Mouse (Mus musculus) MEL (cell line): ENCODE results near the gene Oxnad1.

Experiments
- CHD1 ChIP-seq: IDR thresholded peaks from 2 replicates; pipeline ENCODE4 v1.6.1; 2012; ENCODE audit warnings: low read depth, mild to moderate bottlenecking, inconsistent platforms, low read length, improper control_type of control experiment
- CTCF ChIP-seq, 3 experiments: IDR thresholded peaks in 2 of 3; conservative IDR thresholded peaks in 1 of 3; 2 replicates each; pipeline ENCODE4 v1.5.1; 2011 to 2012; ENCODE audit warnings: low read length in 3 of 3, low read depth in 2 of 3, mild to moderate bottlenecking in 2 of 3, improper control_type of control experiment in 1 of 3, inconsistent platforms in 1 of 3, mixed read lengths in 1 of 3, moderate library complexity in 1 of 3; ENCODE audit not compliant: control insufficient read depth in 1 of 3, insufficient read depth in 1 of 3, poor library complexity in 1 of 3, severe bottlenecking in 1 of 3
- E2F4 ChIP-seq: IDR thresholded peaks from 2 replicates; pipeline ENCODE4 v1.6.1; 2011; ENCODE audit warnings: low read depth, low read length, improper control_type of control experiment, borderline replicate concordance
- GATA1 ChIP-seq: IDR thresholded peaks from 2 replicates; pipeline ENCODE4 v1.6.1; 2011; ENCODE audit warnings: low read depth, low read length, improper control_type of control experiment
- HCFC1 ChIP-seq: IDR thresholded peaks from 2 replicates; pipeline ENCODE4 v1.6.1; 2012; ENCODE audit warnings: low read depth, mild to moderate bottlenecking, inconsistent platforms, low read length, improper control_type of control experiment, moderate library complexity
- KAT2A ChIP-seq: conservative IDR thresholded peaks from 2 replicates; pipeline ENCODE4 v1.6.1; 2012; ENCODE audit warnings: low read depth, low read length, improper control_type of control experiment, inconsistent platforms
- MAX ChIP-seq: IDR thresholded peaks from 2 replicates; pipeline ENCODE4 v1.6.1; 2011; ENCODE audit warnings: low read length, improper control_type of control experiment
- POLR2A ChIP-seq, 2 experiments: IDR thresholded peaks; 2 replicates each; pipeline ENCODE4 v1.6.1; 2011 to 2012; ENCODE audit warnings: low read length in 2 of 2, mild to moderate bottlenecking in 2 of 2, control low read depth in 1 of 2, improper control_type of control experiment in 1 of 2, low read depth in 1 of 2, moderate library complexity in 1 of 2; ENCODE audit not compliant: control insufficient read depth in 1 of 2, insufficient read depth in 1 of 2, poor library complexity in 1 of 2
- POLR2AphosphoS2 ChIP-seq: IDR thresholded peaks from 2 replicates; pipeline ENCODE4 v1.6.1; 2011; ENCODE audit warnings: low read length, improper control_type of control experiment
- RAD21 ChIP-seq: IDR thresholded peaks from 2 replicates; pipeline ENCODE4 v1.6.1; 2011; ENCODE audit warnings: mild to moderate bottlenecking, low read depth, low read length, improper control_type of control experiment
- SMC3 ChIP-seq: IDR thresholded peaks from 2 replicates; pipeline ENCODE4 v1.6.1; 2011; ENCODE audit warnings: low read depth, low read length, improper control_type of control experiment
- USF1 ChIP-seq: IDR thresholded peaks from 2 replicates; pipeline ENCODE4 v1.6.1; 2014; ENCODE audit warnings: low read depth, mild to moderate bottlenecking, inconsistent platforms, low read length, improper control_type of control experiment, moderate library complexity
- USF2 ChIP-seq, 2 experiments: IDR thresholded peaks; 2 replicates each; pipeline ENCODE4 v1.6.1; 2011 to 2012; ENCODE audit warnings: improper control_type of control experiment in 2 of 2, low read length in 2 of 2, borderline replicate concordance in 1 of 2, inconsistent platforms in 1 of 2, low read depth in 1 of 2, mild to moderate bottlenecking in 1 of 2; ENCODE audit not compliant: insufficient read depth in 1 of 2
- ZKSCAN1 ChIP-seq: IDR thresholded peaks from 2 replicates; pipeline ENCODE4 v1.6.1; 2012; ENCODE audit warnings: low read depth, mild to moderate bottlenecking, inconsistent platforms, low read length, improper control_type of control experiment, moderate library complexity

DNA sequence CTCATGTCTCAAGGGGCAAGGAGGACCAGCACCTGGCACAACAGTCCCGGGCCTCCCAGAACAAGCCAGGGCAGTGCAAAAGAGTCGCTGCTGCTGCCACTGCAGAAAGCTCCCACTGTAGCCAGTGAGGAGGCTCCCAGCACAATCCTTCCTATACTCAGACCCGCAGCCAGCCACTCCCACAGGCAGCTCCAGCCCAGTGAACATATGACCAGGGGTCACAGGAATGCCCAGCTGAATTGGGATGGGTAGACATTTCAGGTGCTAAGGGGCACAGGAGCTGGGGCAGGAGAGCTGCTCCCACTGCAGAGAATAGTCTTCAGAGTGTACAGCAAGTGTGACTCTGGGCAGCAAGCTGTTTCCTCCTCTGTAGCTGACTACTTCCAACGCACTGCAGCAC is 60.2 kb downstream of the Oxnad1 start:
- no peak for TF ChIP-seq E2F4
- TF ChIP-seq CHD1: no peak
- TF ChIP-seq POLR2A (IDR thresholded peaks at IDR 0.05; ENCODE audit: control insufficient read depth in 1 of 2, insufficient read depth in 1 of 2, low read depth in 1 of 2, low read length in 2 of 2, poor library complexity in 1 of 2): no peak
- TF ChIP-seq CTCF (IDR thresholded peaks at IDR 0.05 in 2 of 3, conservative IDR thresholded peaks at IDR 0.05 in 1 of 3; ENCODE audit: control insufficient read depth in 1 of 3, insufficient read depth in 1 of 3, low read depth in 2 of 3, low read length in 3 of 3, poor library complexity in 1 of 3, severe bottlenecking in 1 of 3): no peak
- TF ChIP-seq RAD21: no peak
- no peak for TF ChIP-seq HCFC1
- TF ChIP-seq USF2 (IDR thresholded peaks at IDR 0.05; ENCODE audit: borderline replicate concordance in 1 of 2, insufficient read depth in 1 of 2, low read depth in 1 of 2, low read length in 2 of 2): no peak
- TF ChIP-seq POLR2AphosphoS2: no peak
- TF ChIP-seq USF1: no peak
- no peak for TF ChIP-seq KAT2A
- TF ChIP-seq ZKSCAN1: no peak
- no peak for TF ChIP-seq MAX
- TF ChIP-seq GATA1: no peak
- TF ChIP-seq SMC3: no peak
